Mouse (Mus musculus) lung, postnatal 36 days (tissue): ENCODE measurements around the gene Emd.
"Not testable (repeated sequence)": the region's sequence is repeated elsewhere in the genome, so short reads cannot be mapped to it uniquely, and the experiment has no call there.

ENCODE experiments used
- DNase-seq: peaks from one replicate; pipeline ENCODE4 v3.0.0; 2022; ENCODE audit warnings: mixed read lengths

Gene Emd

DNA sequence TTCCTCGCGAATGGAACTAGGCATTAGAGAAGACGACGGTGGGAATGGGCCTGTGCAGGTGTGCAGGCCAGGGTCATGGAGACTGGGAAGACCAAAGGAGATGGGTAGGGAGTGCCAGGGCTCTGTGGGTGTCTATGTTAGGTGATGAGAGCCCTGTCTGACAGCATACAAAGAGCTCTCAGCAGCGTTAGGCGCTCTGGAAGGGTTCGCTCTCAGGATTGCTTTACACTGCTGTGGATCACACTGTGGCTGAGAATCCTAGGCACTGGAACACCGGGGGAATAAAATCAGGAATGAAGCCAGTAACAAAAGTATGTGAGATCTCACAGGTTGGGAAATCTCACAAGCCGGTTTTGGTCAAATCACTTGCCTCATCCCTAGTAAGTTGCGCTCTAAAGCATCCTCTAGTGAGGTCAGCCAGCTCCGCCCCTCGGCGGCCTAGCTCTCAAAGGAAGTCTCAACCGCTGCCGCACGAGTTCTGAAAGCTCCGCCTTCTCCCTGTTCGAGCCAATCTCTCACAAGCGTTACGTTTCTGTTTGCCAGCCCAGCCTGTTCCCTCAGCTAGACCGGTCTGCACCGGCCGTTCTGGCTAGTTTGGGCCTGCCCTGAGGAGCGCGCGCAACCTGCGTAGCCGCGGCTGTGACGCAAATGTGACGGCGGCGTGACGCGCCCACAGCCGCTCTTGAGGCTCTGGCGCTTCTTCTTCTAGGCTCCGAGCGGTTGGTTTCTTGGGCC, at the start of gene Emd:
TSS of gene Emd (plus strand) at position 535 of the 735 bp plus-strand sequence.
- peak; percentile 96 for DNase-seq

GRCm38 (mm10) chrX:74218496-74218895, 36.0 kb upstream of the Emd start:
- DNase-seq, result peak; percentile 25

DNA sequence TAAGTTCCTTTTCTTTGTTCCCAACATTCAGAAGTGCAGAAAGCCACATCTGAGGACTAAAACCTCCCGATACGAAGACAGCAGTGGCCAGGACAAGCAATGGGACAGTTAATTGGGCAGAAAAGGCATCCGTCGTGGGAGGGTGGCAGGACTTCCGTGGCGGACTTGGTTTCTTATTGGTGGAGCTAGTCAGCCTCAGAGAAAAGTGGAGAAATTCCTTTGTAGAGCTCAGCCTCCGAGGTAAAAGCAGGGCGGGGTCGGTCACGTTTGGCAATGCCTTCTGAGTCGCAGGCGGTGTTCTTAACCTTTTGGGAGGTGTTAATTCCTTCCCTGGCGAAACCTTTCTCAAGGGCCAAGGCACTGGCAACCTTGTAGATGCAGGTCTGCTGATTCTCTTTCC, 35.0 kb upstream of the Emd start:
- DNase-seq, result peak; percentile 41

GRCm38 (mm10) chrX:74220099-74220498, 34.4 kb upstream of the Emd start:
- not testable (repeated sequence) for DNase-seq

DNA sequence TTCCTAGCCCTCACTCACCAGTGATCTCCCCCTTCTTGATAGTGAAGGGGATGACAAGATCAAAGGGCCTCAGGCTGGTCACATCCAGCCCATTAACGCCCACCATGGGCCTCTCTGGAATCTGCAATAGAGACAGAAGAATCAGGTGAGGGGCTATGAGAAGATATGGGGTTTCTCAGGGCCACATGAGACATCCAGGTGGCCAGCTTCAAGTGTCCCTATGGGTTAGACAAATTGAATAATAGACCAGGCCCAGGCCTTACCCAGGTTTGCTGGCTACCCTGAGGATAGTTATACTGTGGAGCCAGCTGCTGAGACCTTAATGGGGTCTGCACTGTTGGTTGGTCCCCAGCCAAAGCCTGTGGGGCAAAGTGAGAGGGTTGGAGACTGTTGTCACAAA, 24.4 kb upstream of the Emd start:
- no peak for DNase-seq

DNA sequence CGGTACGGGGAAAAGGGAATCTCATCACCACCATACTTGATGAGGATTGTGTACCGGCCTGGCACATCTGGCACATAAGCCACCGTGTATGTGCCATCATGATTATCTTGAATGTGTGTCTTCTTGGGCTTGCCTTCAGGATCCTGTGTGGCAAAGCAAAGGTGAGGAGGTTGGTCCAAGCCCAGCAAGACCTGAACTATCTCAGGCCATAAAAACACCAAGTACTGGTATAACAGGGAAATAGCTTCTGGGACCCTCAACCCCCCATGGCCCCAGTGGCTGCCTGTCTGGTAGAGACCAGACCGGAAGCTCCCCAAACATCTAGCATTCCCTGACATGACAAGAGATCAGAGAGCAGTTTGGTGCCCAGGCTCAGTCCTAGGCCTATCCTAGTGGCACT, 21.3 kb upstream of the Emd start:
- no peak for DNase-seq

GRCm38 (mm10) chrX:74240332-74240731, 14.2 kb upstream of the Emd start:
- DNase-seq, result no peak

DNA sequence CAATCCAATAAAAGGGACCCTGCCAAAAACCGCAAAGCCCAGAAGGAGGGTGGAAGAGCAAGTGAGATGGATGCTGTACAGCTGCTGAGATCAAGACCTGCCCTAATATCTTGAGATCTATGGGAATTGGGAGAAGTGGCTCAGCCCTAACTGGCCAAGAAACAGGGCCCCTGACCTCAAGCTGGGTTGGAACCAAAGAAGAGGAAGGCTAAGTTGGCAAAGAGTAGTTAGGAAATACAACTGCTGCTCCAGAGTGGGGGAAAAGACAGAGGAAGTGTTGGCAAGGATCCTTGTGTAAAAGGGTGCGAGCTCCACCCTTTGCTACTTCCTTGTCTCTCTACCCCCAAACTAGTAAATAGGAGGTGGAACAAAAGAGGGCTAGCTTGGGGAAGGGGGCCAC, 11.1 kb upstream of the Emd start:
- peak; percentile 72 for DNase-seq

GRCm38 (mm10) chrX:74243807-74244206, 10.7 kb upstream of the Emd start:
- DNase-seq, result peak; percentile 77

DNA sequence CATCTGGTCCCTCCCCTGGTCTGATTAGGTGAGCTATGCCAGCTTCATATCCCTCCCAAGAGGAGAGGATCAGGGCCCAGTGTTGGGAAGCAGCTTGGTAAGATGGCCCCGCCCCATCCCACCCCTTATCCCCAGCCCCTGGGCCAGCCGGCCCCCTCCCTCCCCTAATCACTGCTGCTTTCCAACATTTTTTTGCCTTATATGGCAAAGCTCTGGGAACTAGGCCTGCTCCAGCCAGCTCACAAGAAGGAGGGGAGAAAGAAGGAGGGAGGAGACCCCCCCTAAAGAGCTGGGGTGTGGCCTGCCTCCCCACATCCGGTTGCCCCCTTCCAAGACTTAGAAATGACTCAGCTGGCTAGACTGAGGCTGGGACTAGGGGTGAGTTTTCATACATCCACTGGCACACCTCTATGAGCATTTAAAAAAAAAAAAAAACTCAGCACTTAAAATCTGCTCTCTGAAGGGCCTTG, 9.8 kb upstream of the Emd start:
- peak; percentile 73 for DNase-seq

- DNase-seq, result no peak
Observed at GRCm38 (mm10) chrX:74245107-74245506, 9.4 kb upstream of the Emd start.

GRCm38 (mm10) chrX:74245687-74246086, 8.8 kb upstream of the Emd start:
- DNase-seq, result peak; percentile 91

DNA sequence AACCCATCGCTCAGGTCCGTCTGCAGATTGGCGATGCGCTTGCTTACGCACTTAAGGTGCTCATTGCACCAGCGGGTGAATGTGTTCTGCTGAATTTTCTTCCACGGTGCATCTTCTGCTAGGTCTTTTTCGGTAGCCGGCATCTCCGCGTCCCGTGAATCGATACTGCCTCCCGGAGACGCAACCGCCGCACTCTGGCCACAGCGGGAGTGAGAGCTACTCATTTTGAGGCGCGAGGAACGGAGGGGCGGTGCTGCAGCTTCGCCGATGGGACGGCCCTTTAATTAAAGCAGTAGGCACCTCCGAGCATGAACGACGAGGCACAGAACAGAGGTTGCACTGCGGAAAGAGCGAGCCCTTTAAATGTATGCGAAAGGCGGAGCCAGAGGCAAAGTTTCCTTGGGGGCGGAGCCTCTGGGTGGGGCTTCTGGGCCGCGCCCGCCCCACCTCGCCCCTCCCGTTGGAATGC, 8.2 kb upstream of the Emd start:
- peak; percentile 95 for DNase-seq

GRCm38 (mm10) chrX:74246693-74247092, 7.8 kb upstream of the Emd start:
- peak; percentile 68 for DNase-seq

DNA sequence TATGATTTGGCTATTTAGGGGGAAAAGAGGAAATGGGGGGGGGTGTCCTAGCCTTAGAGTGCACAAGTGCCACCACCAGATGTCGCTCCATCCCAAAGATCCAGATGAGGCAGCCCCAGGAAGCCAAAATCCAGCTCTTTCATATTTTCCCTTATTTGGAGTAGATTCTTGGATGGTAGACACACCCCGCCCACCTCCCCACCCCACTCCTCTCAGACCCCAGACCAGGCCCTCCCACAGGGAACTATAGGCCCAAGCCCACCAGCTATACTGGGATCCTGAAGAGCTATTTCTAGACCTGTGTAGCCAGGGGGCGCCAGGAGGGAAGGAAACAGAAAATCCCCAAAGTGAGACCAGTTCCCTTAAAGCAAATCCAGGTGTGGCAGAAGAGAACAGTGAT, 5.8 kb upstream of the Emd start:
- DNase-seq, result peak; percentile 83

- DNase-seq, result peak; percentile 79
Observed at GRCm38 (mm10) chrX:74249615-74250014, 4.9 kb upstream of the Emd start, which contains the start of gene Flna. Gene Flna (minus strand): TSS chrX:74249820.

- no peak for DNase-seq
Observed at GRCm38 (mm10) chrX:74254888-74255565, 540 bp downstream of the Emd start.

- DNase-seq, result no peak
Observed at GRCm38 (mm10) chrX:74257746-74258145, 3.3 kb downstream of the Emd start.

DNA sequence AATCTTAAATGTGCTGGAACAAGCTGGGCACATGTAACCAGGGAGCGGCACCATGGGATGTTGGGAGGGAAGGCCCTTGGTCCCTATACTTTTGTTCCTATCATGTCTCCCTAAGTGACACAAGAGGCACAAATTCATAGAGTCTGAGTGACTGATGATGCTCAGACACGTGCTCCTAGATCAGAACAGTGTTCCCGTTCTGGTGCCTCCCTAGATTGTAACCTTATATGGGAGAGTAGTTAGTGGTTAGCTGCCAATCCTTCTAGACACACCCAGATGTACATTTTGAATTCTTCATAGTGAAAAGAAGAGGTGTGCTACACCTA, 15.2 kb downstream of the Emd start:
- DNase-seq, result no peak

DNA sequence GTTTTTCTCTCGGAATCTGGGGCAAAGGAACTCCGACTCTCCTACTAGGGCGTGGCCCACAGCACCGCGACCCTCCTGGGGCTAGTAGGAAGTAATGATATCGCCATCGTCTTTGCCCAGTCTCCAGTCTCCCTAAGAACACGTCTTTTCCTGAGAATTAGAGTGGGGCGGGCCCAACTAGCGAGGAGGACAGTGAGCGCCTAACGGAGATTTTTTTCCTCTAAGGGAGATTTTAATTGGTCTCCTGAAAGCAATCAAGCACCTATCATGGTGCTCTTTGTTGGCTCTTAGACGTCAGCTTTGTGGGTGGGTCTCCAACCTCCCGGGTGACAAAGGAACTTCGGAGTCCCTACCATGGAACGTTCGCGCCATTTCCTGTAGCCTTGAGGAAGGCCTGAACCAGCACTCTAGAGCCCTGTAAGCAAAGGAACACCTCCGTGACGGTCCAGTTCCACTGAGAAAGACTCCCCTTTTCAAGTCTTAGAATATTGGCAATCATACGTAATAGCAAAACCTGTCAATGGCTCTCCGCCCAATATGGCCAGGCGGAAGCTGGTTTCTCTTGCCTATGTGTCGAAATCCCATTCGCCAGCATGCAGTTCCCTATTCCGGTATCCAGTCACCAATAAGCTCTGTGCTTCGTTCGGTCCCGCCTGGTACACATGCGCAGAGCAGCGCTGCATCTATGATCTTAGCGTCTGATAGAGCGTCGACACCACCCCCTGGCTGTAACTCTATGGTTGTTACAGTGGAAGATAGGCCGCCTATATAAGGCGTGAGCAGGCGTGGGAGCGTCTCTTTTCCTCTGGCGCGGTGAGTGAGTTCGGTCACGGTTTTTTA, 15.8 kb downstream of the Emd start, which contains the start of gene Rpl10:
TSS of gene Rpl10 (plus strand) at position 751 of the 840 bp plus-strand sequence.
- DNase-seq, result peak; percentile 96

GRCm38 (mm10) chrX:74270902-74271551, 16.5 kb downstream of the Emd start:
- DNase-seq, result peak; percentile 63

GRCm38 (mm10) chrX:74273422-74274322, 19.2 kb downstream of the Emd start:
- DNase-seq, result no peak
